Mouse (Mus musculus): Measurements from ENCODE around the gene C130073F10Rik. TPM values are rescaled to one million over a fixed set of nuclear protein-coding genes. Genes with fewer than 3 reads are reported as not detected.
"Not testable (repeated sequence)": the region's sequence is repeated elsewhere in the genome, so short reads cannot be mapped to it uniquely, and the experiment has no call there.

The C130073F10Rik gene
- not detected in 2 replicates for polyA plus RNA-seq (2012; rRNA removed)

DNA sequence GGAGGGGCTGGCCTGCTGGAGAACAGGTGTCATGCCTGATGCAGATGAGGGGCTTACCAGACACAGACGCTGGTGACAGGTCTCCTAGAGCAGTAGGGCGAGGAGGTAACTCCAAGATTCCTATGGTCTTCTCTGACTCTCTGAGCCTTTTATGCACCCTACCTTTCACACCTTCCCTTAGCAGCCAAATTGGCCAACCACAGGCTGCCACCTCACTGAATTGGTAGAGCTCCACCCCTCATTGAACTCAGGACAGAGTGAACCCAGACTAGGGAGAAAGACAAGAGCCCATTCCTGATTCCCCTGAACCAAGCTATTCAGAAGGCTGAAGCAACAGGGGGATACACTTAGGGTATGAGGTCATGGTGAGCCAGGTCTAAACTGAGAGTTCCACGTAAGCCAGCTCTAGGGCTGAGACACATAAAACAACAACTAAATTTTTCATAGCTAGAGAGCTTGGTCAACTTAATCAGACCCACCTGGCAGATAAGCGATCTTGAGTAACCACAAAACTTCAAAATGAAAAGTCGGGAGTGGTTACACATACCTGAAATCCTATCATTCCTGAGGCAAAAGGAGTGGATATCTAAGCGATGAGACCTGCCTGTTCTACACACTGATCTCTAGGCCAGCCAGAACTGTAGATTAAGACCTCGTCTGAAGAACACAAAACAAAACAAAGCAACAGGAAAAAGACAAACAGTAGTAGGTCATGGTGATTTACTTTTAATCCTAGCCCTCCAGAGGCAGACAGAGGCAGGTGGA, at the start of gene C130073F10Rik:
TSS of gene C130073F10Rik (minus strand) at position 134 of the 765 bp plus-strand sequence.
- TF ChIP-seq CTCF (IDR thresholded peaks at IDR 0.05; ENCODE audit: extremely low read depth, insufficient read length, insufficient replicate concordance, low read depth, low read length) (no peak), POLR2A (IDR thresholded peaks at IDR 0.05; ENCODE audit: low read depth, low read length) (no peak)
- H3K27ac ChIP-seq (ENCODE audit: insufficient read depth, low read depth, low read length): no peak within 1 kb of the TSS
- H3K27me3 ChIP-seq (ENCODE audit: control insufficient read depth, insufficient read depth, low read length): no peaks in the 10 kb centered on the region
- H3K36me3 ChIP-seq (ENCODE audit: control insufficient read depth, insufficient read depth, low read length): no peaks in the 10 kb centered on the region
- no peaks in the 10 kb centered on the region for H3K4me1 ChIP-seq (ENCODE audit: control insufficient read depth, insufficient read depth, insufficient read length, low read length)
- H3K4me3 ChIP-seq (ENCODE audit: low read depth, low read length): no peak within 1 kb of the TSS
- WGBS: 72% methylated on average over 7 of the region's 7 CpGs

DNA sequence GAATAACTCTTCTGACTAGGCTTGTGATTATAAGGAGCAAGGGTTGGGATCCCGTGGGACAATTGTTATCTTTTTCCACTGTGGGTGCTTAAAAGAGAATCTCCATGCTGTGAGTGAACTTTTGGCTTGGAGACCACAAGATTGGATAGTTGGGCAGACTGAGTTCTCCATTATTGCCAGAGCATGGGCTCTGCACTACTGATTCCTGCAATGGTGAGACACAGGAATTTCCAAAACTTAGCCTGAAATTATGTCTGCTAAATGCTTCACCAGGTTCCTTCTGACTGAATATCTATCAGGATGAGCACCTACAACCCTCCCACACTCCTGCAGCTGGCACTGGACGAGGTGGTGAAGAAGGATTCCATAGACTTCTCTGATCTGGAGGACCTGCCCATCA, 46.5 kb upstream of the C130073F10Rik start, which contains the start of gene Gm12794:
TSS of gene Gm12794 (plus strand) at position 301 of the 400 bp plus-strand sequence.
- H3K27ac ChIP-seq (ENCODE audit: insufficient read depth, low read depth, low read length); H3K36me3 ChIP-seq (ENCODE audit: control insufficient read depth, insufficient read depth, low read length); H3K4me3 ChIP-seq (ENCODE audit: low read depth, low read length); H3K27me3 ChIP-seq (ENCODE audit: control insufficient read depth, insufficient read depth, low read length); H3K4me1 ChIP-seq (ENCODE audit: control insufficient read depth, insufficient read depth, insufficient read length, low read length): not testable (repeated sequence)
- WGBS: 70% methylated on average over 2 of the region's 2 CpGs

DNA sequence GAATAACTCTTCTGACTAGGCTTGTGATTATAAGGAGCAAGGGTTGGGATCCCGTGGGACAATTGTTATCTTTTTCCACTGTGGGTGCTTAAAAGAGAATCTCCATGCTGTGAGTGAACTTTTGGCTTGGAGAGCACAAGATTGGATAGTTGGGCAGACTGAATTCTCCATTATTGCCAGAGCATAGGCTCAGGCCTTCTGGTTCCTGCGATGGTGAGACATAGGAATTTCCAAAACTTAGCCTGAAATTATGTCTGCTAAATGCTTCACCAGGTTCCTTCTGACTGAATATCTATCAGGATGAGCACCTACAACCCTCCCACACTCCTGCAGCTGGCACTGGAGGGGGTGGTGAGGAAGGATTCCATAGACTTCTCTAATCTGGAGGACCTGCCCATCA, 15.2 kb upstream of the C130073F10Rik start, which contains the start of gene Gm12800:
TSS of gene Gm12800 (plus strand) at position 301 of the 400 bp plus-strand sequence.
- not testable (repeated sequence) for H3K4me3 ChIP-seq (ENCODE audit: low read depth, low read length); H3K4me1 ChIP-seq (ENCODE audit: control insufficient read depth, insufficient read depth, insufficient read length, low read length); H3K27ac ChIP-seq (ENCODE audit: insufficient read depth, low read depth, low read length); H3K27me3 ChIP-seq (ENCODE audit: control insufficient read depth, insufficient read depth, low read length); H3K36me3 ChIP-seq (ENCODE audit: control insufficient read depth, insufficient read depth, low read length)
- 89% methylated on average over 2 of the region's 2 CpGs for WGBS

- TF ChIP-seq CTCF (IDR thresholded peaks at IDR 0.05; ENCODE audit: extremely low read depth, insufficient read length, insufficient replicate concordance, low read depth, low read length): no peak
- no peak for TF ChIP-seq POLR2A (IDR thresholded peaks at IDR 0.05; ENCODE audit: low read depth, low read length)
- Histone ChIP-seq H3K27me3 (ENCODE audit: control insufficient read depth, insufficient read depth, low read length) (no peaks in the 10 kb centered on the region), H3K27ac (ENCODE audit: insufficient read depth, low read depth, low read length) (no peak overlapping the region), H3K4me3 (ENCODE audit: low read depth, low read length) (no peak overlapping the region), H3K36me3 (ENCODE audit: control insufficient read depth, insufficient read depth, low read length) (no peaks in the 10 kb centered on the region), H3K4me1 (ENCODE audit: control insufficient read depth, insufficient read depth, insufficient read length, low read length) (no peaks in the 10 kb centered on the region)
Measured at GRCm38 (mm10) chr4:101889377-101889776, 4.2 kb downstream of the C130073F10Rik start.

DNA sequence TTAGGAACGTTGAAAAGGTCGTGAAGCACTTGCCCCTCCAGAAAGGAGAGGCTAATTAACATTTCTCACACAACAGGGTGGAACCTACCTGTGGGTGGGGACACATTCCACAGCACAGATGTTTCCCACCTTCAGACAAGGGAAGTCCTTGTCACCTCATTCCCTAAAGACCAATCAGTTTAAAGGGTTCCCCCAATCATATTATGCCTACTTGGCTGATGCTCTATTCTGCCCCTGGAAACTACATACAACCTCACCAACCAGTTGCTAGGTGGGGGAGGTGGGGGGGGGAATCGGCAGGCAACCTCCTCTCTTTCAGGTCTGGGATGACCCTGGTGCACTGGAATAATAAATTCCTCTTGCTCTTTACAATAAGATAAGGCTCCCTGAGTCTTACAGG, 9.9 kb downstream of the C130073F10Rik start:
- 22% methylated on average over 3 of the region's 3 CpGs for WGBS
- H3K27me3 ChIP-seq (ENCODE audit: control insufficient read depth, insufficient read depth, low read length): no peaks in the 10 kb centered on the region

GRCm38 (mm10) chr4:101875687-101876086, 17.9 kb downstream of the C130073F10Rik start:
- 88% methylated on average over 15 of the region's 15 CpGs for WGBS
- not testable (repeated sequence) for H3K27ac ChIP-seq (ENCODE audit: insufficient read depth, low read depth, low read length); H3K27me3 ChIP-seq (ENCODE audit: control insufficient read depth, insufficient read depth, low read length); H3K4me3 ChIP-seq (ENCODE audit: low read depth, low read length); H3K36me3 ChIP-seq (ENCODE audit: control insufficient read depth, insufficient read depth, low read length); H3K4me1 ChIP-seq (ENCODE audit: control insufficient read depth, insufficient read depth, insufficient read length, low read length)

More for the DNA sequence above, 9.9 kb downstream of the C130073F10Rik start:
- TF ChIP-seq CTCF (IDR thresholded peaks at IDR 0.05; ENCODE audit: extremely low read depth, insufficient read length, insufficient replicate concordance, low read depth, low read length): no peak
- no peak for TF ChIP-seq POLR2A (IDR thresholded peaks at IDR 0.05; ENCODE audit: low read depth, low read length)
- no peak overlapping the region for H3K4me3 ChIP-seq (ENCODE audit: low read depth, low read length)
- no peaks in the 10 kb centered on the region for H3K36me3 ChIP-seq (ENCODE audit: control insufficient read depth, insufficient read depth, low read length)
- no peak overlapping the region for H3K27ac ChIP-seq (ENCODE audit: insufficient read depth, low read depth, low read length)
- no peaks in the 10 kb centered on the region for H3K4me1 ChIP-seq (ENCODE audit: control insufficient read depth, insufficient read depth, insufficient read length, low read length)

DNA sequence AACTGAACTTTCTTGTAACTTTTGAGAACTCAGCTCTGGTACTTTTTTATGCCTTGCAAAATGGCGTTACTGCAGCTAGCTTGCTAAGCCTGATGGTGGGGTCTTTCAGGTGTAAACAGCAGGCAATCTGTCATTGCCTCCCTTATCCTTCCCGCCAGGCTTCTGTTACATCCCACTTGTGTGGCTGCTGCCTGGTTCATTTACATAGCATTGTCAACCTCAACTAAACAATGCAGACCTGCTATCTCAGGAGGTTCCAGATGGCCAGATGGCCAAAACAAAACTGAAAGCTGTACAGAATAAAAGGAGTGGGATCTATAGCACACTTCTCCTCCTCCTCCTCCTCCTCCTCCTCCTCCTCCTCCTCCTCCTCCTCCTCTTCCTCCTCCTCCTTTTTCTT, 21.6 kb downstream of the C130073F10Rik start:
- not testable (repeated sequence) for H3K4me1 ChIP-seq (ENCODE audit: control insufficient read depth, insufficient read depth, insufficient read length, low read length); H3K4me3 ChIP-seq (ENCODE audit: low read depth, low read length); H3K27ac ChIP-seq (ENCODE audit: insufficient read depth, low read depth, low read length); H3K27me3 ChIP-seq (ENCODE audit: control insufficient read depth, insufficient read depth, low read length); H3K36me3 ChIP-seq (ENCODE audit: control insufficient read depth, insufficient read depth, low read length)
- 68% methylated on average over 2 of the region's 2 CpGs for WGBS

DNA sequence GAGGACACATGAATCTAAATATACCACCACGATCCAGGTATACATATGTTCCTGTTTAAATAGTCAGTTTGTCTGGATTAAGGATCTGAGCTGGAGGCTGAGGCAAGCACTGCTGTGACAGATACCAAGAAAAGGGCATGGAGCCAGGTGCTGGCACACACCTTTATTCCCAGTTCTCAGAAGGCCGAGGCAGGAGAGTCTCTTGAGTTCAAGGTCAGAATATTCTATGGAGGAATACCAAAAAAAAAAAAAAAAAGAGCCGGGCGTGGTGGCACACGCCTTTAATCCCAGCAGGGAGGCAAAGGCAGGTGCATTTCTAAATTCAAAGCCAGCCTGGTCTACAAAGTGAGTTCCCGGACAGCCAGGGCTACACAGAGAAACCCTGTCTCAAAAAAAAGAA, 31.3 kb downstream of the C130073F10Rik start:
- no peak for TF ChIP-seq POLR2A (IDR thresholded peaks at IDR 0.05; ENCODE audit: low read depth, low read length)
- no peak for TF ChIP-seq CTCF (IDR thresholded peaks at IDR 0.05; ENCODE audit: extremely low read depth, insufficient read length, insufficient replicate concordance, low read depth, low read length)
- Histone ChIP-seq H3K27me3 (ENCODE audit: control insufficient read depth, insufficient read depth, low read length) (no peaks in the 10 kb centered on the region), H3K4me1 (ENCODE audit: control insufficient read depth, insufficient read depth, insufficient read length, low read length) (no peaks in the 10 kb centered on the region), H3K36me3 (ENCODE audit: control insufficient read depth, insufficient read depth, low read length) (no peaks in the 10 kb centered on the region), H3K4me3 (ENCODE audit: low read depth, low read length) (no peak overlapping the region), H3K27ac (ENCODE audit: insufficient read depth, low read depth, low read length) (no peak overlapping the region)
- 78% methylated on average over 6 of the region's 6 CpGs for WGBS
